Mouse (Mus musculus) bone marrow, adult 2 months (tissue): ENCODE data around the gene Pla2g7.

Experiments used
- CTCF ChIP-seq: fragments of 200-500 bp; IDR thresholded peaks from 2 replicates; pipeline ENCODE4 v1.5.1; 2011; ENCODE audit warnings: low read length, control low read depth; ENCODE audit not compliant: control insufficient read depth, insufficient read depth
- POLR2A ChIP-seq: fragments of 200-500 bp; IDR thresholded peaks from 2 replicates; pipeline ENCODE4 v1.6.1; 2011; ENCODE audit warnings: low read depth, mild to moderate bottlenecking, control low read depth, low read length, borderline replicate concordance; ENCODE audit not compliant: control insufficient read depth

DNA sequence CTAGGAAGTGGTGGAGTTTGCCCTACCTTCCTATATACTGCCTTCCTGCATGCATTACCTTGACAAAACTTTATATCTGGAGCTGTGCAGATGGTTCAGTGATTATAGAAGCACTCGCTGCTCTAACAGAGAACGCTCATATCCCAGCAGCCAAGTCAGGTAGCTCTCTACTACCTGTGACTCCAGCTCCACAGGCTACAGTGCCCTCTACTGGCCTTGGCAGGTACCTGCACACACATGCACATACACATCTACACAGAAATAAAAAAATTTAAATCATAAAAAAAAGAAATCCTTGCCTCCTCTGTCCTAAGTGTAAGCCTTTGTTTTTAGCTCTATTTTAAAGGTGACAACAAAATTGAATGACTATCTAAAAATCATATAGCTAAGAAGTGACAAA lies 29.8 kb downstream of the Pla2g7 start:
- peak; percentile 40 for TF ChIP-seq CTCF
- no peak for TF ChIP-seq POLR2A
